Mouse (Mus musculus) intestine, postnatal 0 days (tissue): Measurements from ENCODE around the gene Rab23. TPM values are rescaled to one million over a fixed set of nuclear protein-coding genes. Genes with fewer than 3 reads are reported as not detected.

Experiments
- ATAC-seq: fragments of 200-750 bp; cut with Nextera tagmentation; 2 replicates; pipeline ENCODE4 v1.8.0; 2017; ENCODE audit warnings: mild to moderate bottlenecking, moderate TSS enrichment, moderate library complexity
- H3K27ac ChIP-seq: fragments of 300-500 bp; sonication (generic); 2 replicates; pipeline ENCODE4 v1.5.1; 2014; ENCODE audit warnings: mild to moderate bottlenecking, low read depth, low read length, moderate library complexity
- H3K27me3 ChIP-seq: fragments of 300-500 bp; sonication (generic); replicated peaks from 2 replicates; pipeline ENCODE4 v1.6.1; 2014; ENCODE audit warnings: low read length, mixed read lengths; ENCODE audit not compliant: control insufficient read depth, insufficient read depth
- H3K36me3 ChIP-seq: fragments of 300-500 bp; sonication (generic); 2 replicates; pipeline ENCODE4 v1.6.1; 2014; ENCODE audit warnings: mild to moderate bottlenecking, moderate library complexity; ENCODE audit not compliant: control insufficient read depth, insufficient read depth
- H3K4me1 ChIP-seq: fragments of 300-500 bp; sonication (generic); replicated peaks from 2 replicates; pipeline ENCODE4 v1.6.1; 2014; ENCODE audit warnings: antibody characterized with exemption, low read length, mixed read lengths; ENCODE audit not compliant: control insufficient read depth, insufficient read depth
- H3K4me2 ChIP-seq: fragments of 300-500 bp; sonication (generic); replicated peaks from 2 replicates; pipeline ENCODE4 v1.6.1; 2014; ENCODE audit warnings: low read depth, mild to moderate bottlenecking, moderate library complexity
- H3K4me3 ChIP-seq: fragments of 300-500 bp; sonication (generic); 2 replicates; pipeline ENCODE4 v1.5.1; 2014; ENCODE audit warnings: low read depth, low read length
- H3K9ac ChIP-seq: fragments of 300-500 bp; sonication (generic); 2 replicates; pipeline ENCODE4 v1.6.1; 2014; ENCODE audit warnings: mild to moderate bottlenecking, low read depth, low read length
- H3K9me3 ChIP-seq: fragments of 300-500 bp; sonication (generic); 2 replicates; pipeline ENCODE4 v1.6.1; 2016; ENCODE audit warnings: mixed run types; ENCODE audit not compliant: control insufficient read depth
- CTCF ChIP-seq: sonication (generic); IDR thresholded peaks from 2 replicates; pipeline ENCODE4 v1.5.1; 2016; ENCODE audit warnings: low read depth, mild to moderate bottlenecking, control low read depth, antibody characterized with exemption, moderate library complexity
- WGBS: fragments of 180-500 bp; shearing (Covaris S2); extraction: QIAGEN DNeasy Blood & Tissue Kit; methylation state at CpG from one replicate; pipeline ENCODE4 v1.1.7; 2014; 5-methylcytosine and 5-hydroxymethylcytosine counted together
- polyA plus RNA-seq: library from polyadenylated mRNA; unstranded; fragments of >200 nt; fragmentation: Nextera tagmentation; extraction: Ambion mirVana; gene quantifications from 2 replicates; pipeline ENCODE4 v1.2.1, GENCODE M21; 2015

Rab23 gene
- 9.7 and 11.5 TPM in 2 replicates for polyA plus RNA-seq

DNA sequence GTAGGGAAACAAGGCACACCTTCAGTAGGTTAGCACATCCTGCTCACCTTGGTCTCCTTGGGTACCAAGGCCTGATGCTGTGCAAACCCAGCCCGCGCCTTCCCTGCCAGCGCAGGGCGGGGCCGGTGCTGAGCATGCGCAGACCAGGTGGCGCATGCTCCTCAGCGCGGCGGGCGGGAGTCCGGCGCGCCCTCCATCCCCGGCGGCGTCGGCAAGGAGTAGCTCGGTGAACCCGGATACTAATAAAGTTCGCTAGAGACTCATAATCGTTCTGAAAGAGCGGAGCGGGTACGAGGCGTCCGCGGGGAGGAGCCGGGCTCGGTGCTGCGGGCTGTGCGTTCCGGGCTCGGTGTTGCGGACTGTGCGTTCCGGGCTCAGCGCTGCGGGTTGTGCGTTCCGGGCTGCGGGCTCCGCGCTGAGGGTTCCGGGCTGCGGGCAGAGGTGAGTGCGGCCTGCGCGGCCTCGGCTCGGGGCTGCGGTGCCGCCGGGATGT, at the start of gene Rab23:
Gene Rab23, plus strand, starts transcription at position 155 of the 493 bp plus-strand sequence.
- 0% methylated on average over 53 of the region's 54 CpGs for WGBS

DNA sequence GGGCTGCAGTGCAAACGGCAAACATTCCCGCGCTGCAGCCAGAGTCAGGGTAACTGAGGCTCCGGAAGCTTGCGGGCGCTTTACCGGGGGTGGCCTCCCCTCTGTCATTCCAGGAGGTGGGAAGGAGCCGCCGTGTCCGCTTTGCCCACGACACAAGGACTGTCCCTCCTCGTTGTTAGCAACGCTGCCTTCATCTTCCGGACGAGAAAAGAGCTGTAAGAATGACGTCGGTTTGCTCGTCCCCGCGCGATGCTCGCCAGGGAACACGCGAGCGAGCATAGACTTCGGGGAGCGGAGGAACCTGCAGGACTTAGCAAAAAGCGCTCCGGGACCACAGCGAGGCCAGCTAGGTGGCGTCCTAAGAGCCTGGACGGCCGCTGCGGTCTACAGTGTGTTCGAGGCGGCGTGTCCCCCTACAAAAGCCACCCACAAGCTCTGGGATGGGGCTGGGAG, 49.5 kb upstream of the Rab23 start:
- peak overlapping the region; percentile 48 for H3K4me3 ChIP-seq
- peak overlapping the region; percentile 83 for H3K4me2 ChIP-seq
- ATAC-seq = peak; percentile 58
- H3K27me3 ChIP-seq = no peaks in the 10 kb centered on the region
- WGBS = under 1% methylated on average over 37 of the region's 37 CpGs
- peak overlapping the region; percentile 45 for H3K9ac ChIP-seq
- H3K36me3 ChIP-seq = peaks cover 6% of the 10 kb centered on the region
- no peaks in the 10 kb centered on the region for H3K9me3 ChIP-seq
- H3K4me1 ChIP-seq = no peaks in the 10 kb centered on the region
- no peak overlapping the region for H3K27ac ChIP-seq
- peak; percentile 59 for TF ChIP-seq CTCF

More for the DNA sequence above, at the start of gene Rab23:
- Histone ChIP-seq H3K9ac (peak within 1 kb of the TSS; percentile 74), H3K9me3 (no peaks in the 10 kb centered on the region), H3K4me2 (peak within 1 kb of the TSS; percentile 96), H3K4me1 (0 out of 2 replicates have a peak, but pooled peaks cover 4% of the 10 kb centered on the region), H3K27ac (peak within 1 kb of the TSS; percentile 70), H3K4me3 (peak within 1 kb of the TSS; percentile 80), H3K27me3 (no peaks in the 10 kb centered on the region), H3K36me3 (peaks cover 15% of the 10 kb centered on the region)
- ATAC-seq = peak; percentile 90
- TF ChIP-seq CTCF = no peak; the same call in 1 of the 2 replicates

DNA sequence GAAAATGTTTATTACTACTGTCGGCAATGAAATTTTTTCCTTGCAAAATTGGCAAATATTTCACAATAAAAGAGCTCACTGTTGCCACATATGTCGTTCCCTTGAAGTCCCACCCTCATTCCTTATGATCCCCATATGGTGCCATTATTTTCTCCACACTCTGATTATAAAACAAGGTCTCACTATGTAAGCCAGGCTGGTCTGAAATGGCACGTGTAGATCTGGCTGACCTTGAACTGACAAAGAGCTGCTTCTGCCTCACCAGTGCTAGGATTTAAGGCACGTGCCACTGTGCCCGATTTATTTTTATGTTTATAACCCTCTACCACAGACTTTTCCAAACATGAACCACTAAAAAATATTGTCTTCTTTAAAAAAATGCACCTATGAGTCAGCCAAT, 48.2 kb upstream of the Rab23 start:
- Histone ChIP-seq H3K9ac (no peak overlapping the region), H3K27me3 (no peaks in the 10 kb centered on the region), H3K27ac (no peak overlapping the region), H3K36me3 (peaks cover 5% of the 10 kb centered on the region), H3K4me3 (no peak overlapping the region), H3K4me2 (no peak overlapping the region), H3K4me1 (no peaks in the 10 kb centered on the region), H3K9me3 (no peaks in the 10 kb centered on the region)
- 44% methylated on average over 5 of the region's 5 CpGs for WGBS
- TF ChIP-seq CTCF = no peak
- no peak for ATAC-seq

DNA sequence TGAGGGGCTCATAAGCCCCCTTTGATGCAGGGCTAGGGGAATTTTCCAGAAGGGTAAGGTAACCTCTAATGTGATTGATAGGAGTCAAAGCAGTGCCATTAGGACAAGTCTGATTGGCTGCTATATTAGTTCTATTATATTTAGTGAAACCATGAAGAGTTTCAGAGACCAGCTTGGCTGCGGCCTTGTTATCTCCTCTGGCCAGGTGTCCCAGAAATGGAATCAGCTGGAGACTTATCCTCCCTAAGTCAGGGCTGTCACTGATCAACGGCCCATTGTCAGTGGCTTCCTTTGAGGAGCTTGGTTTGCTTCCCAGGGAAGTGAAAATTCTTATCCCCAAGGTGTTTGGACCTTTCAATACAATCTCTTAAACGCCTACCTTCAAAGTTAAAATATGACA, 47.6 kb upstream of the Rab23 start:
- no peaks in the 10 kb centered on the region for H3K36me3 ChIP-seq
- no peak overlapping the region for H3K4me2 ChIP-seq
- no peak for TF ChIP-seq CTCF
- no peak for ATAC-seq
- no peak overlapping the region for H3K27ac ChIP-seq
- WGBS = 63% methylated on average over 3 of the region's 3 CpGs
- no peaks in the 10 kb centered on the region for H3K4me1 ChIP-seq
- H3K9me3 ChIP-seq = no peaks in the 10 kb centered on the region
- no peak overlapping the region for H3K9ac ChIP-seq
- no peaks in the 10 kb centered on the region for H3K27me3 ChIP-seq
- no peak overlapping the region for H3K4me3 ChIP-seq

DNA sequence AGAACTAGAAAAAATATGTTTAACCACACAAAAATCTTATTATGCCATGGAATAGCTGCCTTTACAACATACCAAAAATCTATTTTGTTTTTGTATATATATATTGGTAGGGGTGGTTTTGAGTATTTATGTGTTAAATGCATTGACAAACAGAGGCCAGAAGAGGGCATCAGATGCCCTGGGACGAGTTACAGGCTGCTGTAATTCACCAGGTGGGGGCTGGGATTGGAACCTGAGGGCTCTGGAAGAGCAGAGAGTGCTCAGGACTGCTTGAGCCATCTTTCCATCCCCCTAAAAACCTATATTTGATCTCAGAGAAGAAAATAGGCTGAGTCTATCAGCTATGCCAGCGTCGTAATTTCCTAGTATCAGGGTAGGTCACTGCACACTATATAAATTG, 47.2 kb upstream of the Rab23 start:
- Histone ChIP-seq H3K36me3 (no peaks in the 10 kb centered on the region), H3K9ac (no peak overlapping the region), H3K4me3 (no peak overlapping the region), H3K4me1 (no peaks in the 10 kb centered on the region), H3K27ac (no peak overlapping the region), H3K4me2 (no peak overlapping the region), H3K27me3 (no peaks in the 10 kb centered on the region), H3K9me3 (no peaks in the 10 kb centered on the region)
- no peak for ATAC-seq
- TF ChIP-seq CTCF = peak; percentile 73
- WGBS = 20% methylated on average over 3 of the region's 3 CpGs

DNA sequence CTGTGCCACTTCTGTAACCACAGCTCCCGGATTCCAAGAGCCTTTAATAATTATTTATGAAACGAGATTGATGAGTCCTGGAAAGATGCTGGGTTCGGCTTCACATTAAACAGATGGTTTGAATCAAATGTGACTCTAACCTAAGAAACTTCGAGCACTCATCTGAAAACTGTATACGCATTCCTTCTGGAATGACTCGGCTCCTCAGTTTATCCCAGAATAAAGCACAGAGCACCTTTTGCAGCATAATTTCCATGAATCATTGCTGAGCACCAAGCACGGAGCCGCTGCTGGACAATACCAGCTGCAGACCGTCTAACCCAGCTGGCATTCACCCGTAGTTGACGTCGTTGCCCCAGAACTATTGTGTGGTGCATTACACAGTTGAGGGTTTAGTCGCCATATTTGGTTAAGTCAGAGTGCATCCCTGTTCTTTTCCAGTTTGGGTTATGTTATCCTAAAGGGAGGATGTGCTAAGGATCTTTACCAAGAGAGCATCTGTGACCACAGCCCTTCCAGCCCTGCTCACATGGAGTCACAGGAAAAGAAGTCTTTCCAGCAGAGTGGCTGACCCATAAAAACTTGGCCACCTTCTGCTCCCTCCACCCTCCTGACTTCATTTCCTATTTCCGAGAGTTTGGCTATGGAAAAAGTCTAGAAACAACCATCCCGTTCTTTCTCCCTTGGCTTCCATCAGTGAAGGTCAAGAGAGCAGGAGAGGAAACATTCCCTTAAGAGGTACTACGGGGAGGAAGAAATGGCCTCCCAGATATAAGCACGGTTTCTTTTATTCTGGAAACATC, 46.3 kb upstream of the Rab23 start:
- WGBS = 59% methylated on average over 17 of the region's 17 CpGs
- no peak for ATAC-seq
- no peak overlapping the region for H3K9ac ChIP-seq
- TF ChIP-seq CTCF = no peak
- H3K27me3 ChIP-seq = no peaks in the 10 kb centered on the region
- no peaks in the 10 kb centered on the region for H3K4me1 ChIP-seq
- H3K36me3 ChIP-seq = no peaks in the 10 kb centered on the region
- no peak overlapping the region for H3K27ac ChIP-seq
- H3K9me3 ChIP-seq = no peaks in the 10 kb centered on the region
- no peak overlapping the region for H3K4me2 ChIP-seq
- no peak overlapping the region for H3K4me3 ChIP-seq
